Comparison of ENCODE assay signal across 11 mouse cellular contexts in the genomic region with DNA sequence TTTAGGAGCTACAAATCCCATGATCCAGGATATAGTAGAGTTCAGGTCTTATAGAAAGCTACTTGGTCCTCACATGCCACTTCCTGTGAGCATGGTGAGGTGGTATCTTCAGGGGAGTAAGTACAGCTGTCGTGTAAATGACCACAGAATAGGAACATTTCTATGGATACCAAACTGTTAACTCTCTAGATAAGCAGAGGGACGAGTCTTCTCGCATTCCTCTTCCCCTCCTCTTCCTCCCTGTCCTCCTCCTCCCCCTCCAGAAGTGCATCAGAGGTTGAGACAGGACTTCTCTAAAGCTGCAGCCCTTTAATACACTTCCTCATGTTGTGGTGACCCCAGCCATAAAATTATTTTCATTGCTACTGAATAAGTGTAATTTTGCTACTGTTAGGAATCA.
"Had no signal": no experiment of that assay in that cellular context is flagged by ENCODE, and none has a peak within 500 bp of the region (broad histone marks: within the 10 kb centered on the region; RNA-seq: fewer than 3 reads in every experiment).

No protein-coding gene starts in this region.

- ATAC-seq: intestine, postnatal 0 days; liver, embryonic 12.5 days had no signal

- DNase-seq: kidney, adult 2 months; kidney, postnatal 36 days; layer of hippocampus, postnatal 36 days; liver; lung, adult 18-20 months; lung, postnatal 10 days; lung, postnatal 36 days; midbrain, embryonic 14.5 days; thymus, postnatal 36 days had no signal
